Mouse (Mus musculus) ES-Bruce4 (cell line): ENCODE results near the gene Cd164. TPM values are rescaled to one million over a fixed set of nuclear protein-coding genes. Genes with fewer than 3 reads are reported as not detected.
A peak's percentile ranks its signal among the peaks of the same experiment; 100 is the strongest.

Experiments
- H3K27ac ChIP-seq: 2 replicates; pipeline ENCODE4 v1.5.1; 2012; ENCODE audit warnings: low read length, inconsistent platforms; ENCODE audit not compliant: insufficient read depth
- H3K27me3 ChIP-seq: 2 replicates; pipeline ENCODE4 v1.6.1; 2012; ENCODE audit warnings: mild to moderate bottlenecking, low read length, inconsistent platforms; ENCODE audit not compliant: control insufficient read depth, poor library complexity, insufficient read depth, severe bottlenecking
- H3K36me3 ChIP-seq: 2 replicates; pipeline ENCODE4 v1.6.1; 2012; ENCODE audit warnings: inconsistent platforms, mild to moderate bottlenecking, low read length, moderate library complexity; ENCODE audit not compliant: control insufficient read depth, poor library complexity, insufficient read depth, severe bottlenecking
- H3K4me1 ChIP-seq: one replicate; pipeline ENCODE4 v1.8.1; 2011; ENCODE audit warnings: low read length; ENCODE audit not compliant: control insufficient read depth, insufficient read depth
- H3K4me3 ChIP-seq: 2 replicates; pipeline ENCODE4 v1.5.1; 2011; ENCODE audit warnings: low read depth, mild to moderate bottlenecking, low read length
- H3K9ac ChIP-seq: 2 replicates; pipeline ENCODE4 v1.6.1; 2012; ENCODE audit warnings: low read depth, mild to moderate bottlenecking, inconsistent platforms; ENCODE audit not compliant: poor library complexity, severe bottlenecking
- H3K9me3 ChIP-seq: replicated peaks from 2 replicates; pipeline ENCODE4 v1.6.1; 2012; ENCODE audit warnings: mild to moderate bottlenecking, low read length, inconsistent platforms; ENCODE audit not compliant: control insufficient read depth, poor library complexity, insufficient read depth, severe bottlenecking
- CTCF ChIP-seq: IDR thresholded peaks from one replicate; pipeline ENCODE4 v1.8.1; 2011; ENCODE audit warnings: low read depth, low read length
- EP300 ChIP-seq: IDR thresholded peaks from 2 replicates; pipeline ENCODE4 v1.6.1; 2011; ENCODE audit warnings: low read depth, low read length; ENCODE audit not compliant: insufficient read depth
- POLR2A ChIP-seq: IDR thresholded peaks from one replicate; pipeline ENCODE4 v1.8.1; 2011; ENCODE audit warnings: low read length; ENCODE audit not compliant: insufficient read depth
- polyA plus RNA-seq: library from polyadenylated mRNA; stranded (reverse); fragments of >200 nt; gene quantifications from 2 replicates; pipeline ENCODE4 v1.2.4, GENCODE M21; 2011; ENCODE audit warnings: low read depth; ENCODE audit not compliant: missing spikeins, insufficient read depth, insufficient read length

Cd164 gene
- polyA plus RNA-seq = 298 and 315 TPM in 2 replicates

- H3K4me3 ChIP-seq = peak within 1 kb of the TSS; percentile 95
- H3K27ac ChIP-seq = peak within 1 kb of the TSS; percentile 72
- H3K4me1 ChIP-seq = no peaks in the 10 kb centered on the region
- peaks cover 21% of the 10 kb centered on the region for H3K36me3 ChIP-seq
- no peaks in the 10 kb centered on the region for H3K27me3 ChIP-seq
- H3K9me3 ChIP-seq = no peaks in the 10 kb centered on the region
- H3K9ac ChIP-seq = peak within 1 kb of the TSS; percentile 89
- TF ChIP-seq CTCF = no peak
- TF ChIP-seq EP300 = 0 out of 2 replicates have a peak, but pooled peaks have one; percentile 4
- TF ChIP-seq POLR2A = peak; percentile 65
Observed at GRCm38 (mm10) chr10:41518981-41519618, at the start of gene Cd164. Gene Cd164 (plus strand): TSS chr10:41519414.

GRCm38 (mm10) chr10:41470693-41471092 lies 48.5 kb upstream of the Cd164 start:
- Histone ChIP-seq H3K4me3 (no peak overlapping the region), H3K27ac (no peak overlapping the region), H3K9ac (no peak overlapping the region), H3K36me3 (no peaks in the 10 kb centered on the region), H3K4me1 (peaks cover 10% of the 10 kb centered on the region), H3K9me3 (no peaks in the 10 kb centered on the region), H3K27me3 (no peaks in the 10 kb centered on the region)
- TF ChIP-seq POLR2A (no peak), EP300 (no peak), CTCF (no peak)

- Histone ChIP-seq H3K9me3 (no peaks in the 10 kb centered on the region), H3K4me1 (peaks cover 9% of the 10 kb centered on the region), H3K27me3 (no peaks in the 10 kb centered on the region), H3K4me3 (no peak overlapping the region), H3K9ac (no peak overlapping the region), H3K27ac (no peak overlapping the region), H3K36me3 (no peaks in the 10 kb centered on the region)
- no peak for TF ChIP-seq CTCF
- no peak for TF ChIP-seq POLR2A
- TF ChIP-seq EP300 = no peak
Observed at GRCm38 (mm10) chr10:41472534-41472933, 46.7 kb upstream of the Cd164 start.

GRCm38 (mm10) chr10:41472962-41473481 lies 46.2 kb upstream of the Cd164 start:
- Histone ChIP-seq H3K27ac (no peak overlapping the region), H3K9ac (no peak overlapping the region), H3K27me3 (no peaks in the 10 kb centered on the region), H3K4me3 (no peak overlapping the region), H3K36me3 (no peaks in the 10 kb centered on the region), H3K9me3 (no peaks in the 10 kb centered on the region), H3K4me1 (peaks cover 9% of the 10 kb centered on the region)
- TF ChIP-seq POLR2A (no peak), EP300 (no peak), CTCF (no peak)

GRCm38 (mm10) chr10:41473782-41474468 lies 45.3 kb upstream of the Cd164 start:
- Histone ChIP-seq H3K4me3 (no peak overlapping the region), H3K9ac (no peak overlapping the region), H3K27me3 (no peaks in the 10 kb centered on the region), H3K9me3 (no peaks in the 10 kb centered on the region), H3K27ac (no peak overlapping the region), H3K4me1 (peaks cover 9% of the 10 kb centered on the region), H3K36me3 (no peaks in the 10 kb centered on the region)
- TF ChIP-seq EP300 (no peak), CTCF (no peak), POLR2A (no peak)

GRCm38 (mm10) chr10:41474981-41475391 lies 44.2 kb upstream of the Cd164 start:
- no peak overlapping the region for H3K4me3 ChIP-seq
- H3K9ac ChIP-seq = no peak overlapping the region
- H3K27ac ChIP-seq = no peak overlapping the region
- no peaks in the 10 kb centered on the region for H3K36me3 ChIP-seq
- H3K27me3 ChIP-seq = no peaks in the 10 kb centered on the region
- H3K9me3 ChIP-seq = no peaks in the 10 kb centered on the region
- H3K4me1 ChIP-seq = peaks cover 7% of the 10 kb centered on the region
- TF ChIP-seq POLR2A (no peak), EP300 (no peak), CTCF (no peak)
